Mouse (Mus musculus) thymus, adult 2 months (tissue): ENCODE data around the gene Dnah5. TPM values are rescaled to one million over a fixed set of nuclear protein-coding genes. Genes with fewer than 3 reads are reported as not detected.
A peak's percentile ranks its signal among the peaks of the same experiment; 100 is the strongest.

Experiments used
- DNase-seq: peaks from one replicate; pipeline ENCODE4 v3.0.0; 2021
- H3K27ac ChIP-seq: fragments of 200-500 bp; 2 replicates; pipeline ENCODE4 v1.5.1; 2012; ENCODE audit warnings: low read length, control low read depth; ENCODE audit not compliant: control insufficient read depth, insufficient read depth
- H3K27me3 ChIP-seq: fragments of 200-500 bp; 2 replicates; pipeline ENCODE4 v1.6.1; 2012; ENCODE audit warnings: mild to moderate bottlenecking, low read length, moderate library complexity, mixed read lengths; ENCODE audit not compliant: control insufficient read depth, insufficient read depth
- H3K36me3 ChIP-seq: fragments of 200-500 bp; 2 replicates; pipeline ENCODE4 v1.6.1; 2012; ENCODE audit warnings: mild to moderate bottlenecking, low read length, moderate library complexity; ENCODE audit not compliant: control insufficient read depth, insufficient read depth
- H3K4me1 ChIP-seq: fragments of 200-500 bp; replicated peaks from 2 replicates; pipeline ENCODE4 v1.6.1; 2012; ENCODE audit warnings: low read length; ENCODE audit not compliant: control insufficient read depth, insufficient read depth
- H3K4me3 ChIP-seq: fragments of 200-500 bp; 2 replicates; pipeline ENCODE4 v1.5.1; 2012; ENCODE audit warnings: mild to moderate bottlenecking, low read length, control low read depth, moderate library complexity; ENCODE audit not compliant: control insufficient read depth, insufficient read depth
- CTCF ChIP-seq: fragments of 200-500 bp; IDR thresholded peaks from 2 replicates; pipeline ENCODE4 v1.5.1; 2012; ENCODE audit warnings: mild to moderate bottlenecking, control low read depth, low read length, moderate library complexity, borderline replicate concordance; ENCODE audit not compliant: control insufficient read depth, poor library complexity, insufficient read depth; ENCODE audit errors: extremely low read depth
- POLR2A ChIP-seq: fragments of 200-500 bp; IDR thresholded peaks from 2 replicates; pipeline ENCODE4 v1.6.1; 2012; ENCODE audit warnings: mild to moderate bottlenecking, low read length, control low read depth, moderate library complexity; ENCODE audit not compliant: control insufficient read depth, poor library complexity, insufficient read depth; ENCODE audit errors: extremely low read depth
- WGBS: fragments of 180-500 bp; shearing (Covaris S2); methylation state at CpG from one replicate; pipeline ENCODE4 v1.1.7; 2018; 5-methylcytosine and 5-hydroxymethylcytosine counted together
- polyA plus RNA-seq: library from polyadenylated mRNA; depleted of rRNA; stranded (reverse); fragments of >200 nt; gene quantifications from 2 replicates; pipeline ENCODE4 v1.2.3, GENCODE M21; 2012

The Dnah5 gene
- polyA plus RNA-seq, 1 experiment, result 0.07 TPM

- no peaks in the 10 kb centered on the region for H3K36me3 ChIP-seq
- no peak overlapping the region for H3K27ac ChIP-seq
- TF ChIP-seq POLR2A (no peak), CTCF (no peak)
- WGBS, result 44% methylated on average over 4 of the region's 4 CpGs
- no peaks in the 10 kb centered on the region for H3K27me3 ChIP-seq
- no peaks in the 10 kb centered on the region for H3K4me1 ChIP-seq
- no peak for DNase-seq
- no peak overlapping the region for H3K4me3 ChIP-seq
Measured at GRCm38 (mm10) chr15:28299438-28299837, 95.9 kb downstream of the Dnah5 start.

- TF ChIP-seq POLR2A, result no peak
- 80% methylated on average over 8 of the region's 8 CpGs for WGBS
- no peaks in the 10 kb centered on the region for H3K27me3 ChIP-seq
- H3K27ac ChIP-seq, result no peak overlapping the region
- H3K4me3 ChIP-seq, result no peak overlapping the region
- no peak for DNase-seq
- no peaks in the 10 kb centered on the region for H3K4me1 ChIP-seq
- H3K36me3 ChIP-seq, result no peaks in the 10 kb centered on the region
Measured at GRCm38 (mm10) chr15:28307131-28307530, 103.6 kb downstream of the Dnah5 start.

GRCm38 (mm10) chr15:28307884-28308283 lies 104.3 kb downstream of the Dnah5 start:
- no peaks in the 10 kb centered on the region for H3K36me3 ChIP-seq
- DNase-seq, result no peak
- no peak for TF ChIP-seq CTCF
- TF ChIP-seq POLR2A, result no peak
- H3K4me3 ChIP-seq, result no peak overlapping the region
- 94% methylated on average over 2 of the region's 2 CpGs for WGBS
- no peaks in the 10 kb centered on the region for H3K4me1 ChIP-seq
- H3K27me3 ChIP-seq, result no peaks in the 10 kb centered on the region
- no peak overlapping the region for H3K27ac ChIP-seq

GRCm38 (mm10) chr15:28310516-28310915 lies 107.0 kb downstream of the Dnah5 start:
- no peak for TF ChIP-seq CTCF
- no peak for TF ChIP-seq POLR2A

GRCm38 (mm10) chr15:28313451-28313850 lies 109.9 kb downstream of the Dnah5 start:
- no peak overlapping the region for H3K4me3 ChIP-seq
- H3K27ac ChIP-seq, result no peak overlapping the region
- no peak for DNase-seq
- H3K36me3 ChIP-seq, result no peaks in the 10 kb centered on the region
- H3K4me1 ChIP-seq, result no peaks in the 10 kb centered on the region
- WGBS, result 91% methylated on average over 14 of the region's 14 CpGs
- no peaks in the 10 kb centered on the region for H3K27me3 ChIP-seq
- TF ChIP-seq CTCF (no peak), POLR2A (no peak)

More at GRCm38 (mm10) chr15:28310516-28310915, 107.0 kb downstream of the Dnah5 start:
- Histone ChIP-seq H3K4me1 (no peaks in the 10 kb centered on the region), H3K27ac (no peak overlapping the region), H3K4me3 (no peak overlapping the region), H3K36me3 (no peaks in the 10 kb centered on the region), H3K27me3 (no peaks in the 10 kb centered on the region)
- 92% methylated on average over 4 of the region's 4 CpGs for WGBS
- no peak for DNase-seq

GRCm38 (mm10) chr15:28315812-28316528 lies 112.4 kb downstream of the Dnah5 start:
- H3K36me3 ChIP-seq, result no peaks in the 10 kb centered on the region
- H3K27me3 ChIP-seq, result no peaks in the 10 kb centered on the region
- no peak overlapping the region for H3K4me3 ChIP-seq
- DNase-seq, result peak; percentile 4
- 45% methylated on average over 6 of the region's 6 CpGs for WGBS
- H3K4me1 ChIP-seq, result no peaks in the 10 kb centered on the region
- TF ChIP-seq CTCF, result peak; percentile 20; the same call in 1 of the 2 replicates
- no peak for TF ChIP-seq POLR2A
- H3K27ac ChIP-seq, result no peak overlapping the region

- Histone ChIP-seq H3K27me3 (no peaks in the 10 kb centered on the region), H3K36me3 (no peaks in the 10 kb centered on the region), H3K4me3 (no peak overlapping the region), H3K4me1 (no peaks in the 10 kb centered on the region), H3K27ac (no peak overlapping the region)
- no peak for DNase-seq
- no peak for TF ChIP-seq POLR2A
- WGBS, result 89% methylated on average over 7 of the region's 7 CpGs
Measured at GRCm38 (mm10) chr15:28322533-28322932, 119.0 kb downstream of the Dnah5 start.
